Mouse (Mus musculus): ENCODE measurements at regions not wholly inside any gene's neighbourhood (a gene's known extent, or its start where the extent isn't known, plus 50 kb on each side); places are given as distances from the start of the nearest gene placed in this dataset.

- no peak overlapping the region for H3K27ac ChIP-seq
Observed at GRCm38 (mm10) chr10:25064701-25065362, 137.5 kb upstream of the Arg1 start.

DNA sequence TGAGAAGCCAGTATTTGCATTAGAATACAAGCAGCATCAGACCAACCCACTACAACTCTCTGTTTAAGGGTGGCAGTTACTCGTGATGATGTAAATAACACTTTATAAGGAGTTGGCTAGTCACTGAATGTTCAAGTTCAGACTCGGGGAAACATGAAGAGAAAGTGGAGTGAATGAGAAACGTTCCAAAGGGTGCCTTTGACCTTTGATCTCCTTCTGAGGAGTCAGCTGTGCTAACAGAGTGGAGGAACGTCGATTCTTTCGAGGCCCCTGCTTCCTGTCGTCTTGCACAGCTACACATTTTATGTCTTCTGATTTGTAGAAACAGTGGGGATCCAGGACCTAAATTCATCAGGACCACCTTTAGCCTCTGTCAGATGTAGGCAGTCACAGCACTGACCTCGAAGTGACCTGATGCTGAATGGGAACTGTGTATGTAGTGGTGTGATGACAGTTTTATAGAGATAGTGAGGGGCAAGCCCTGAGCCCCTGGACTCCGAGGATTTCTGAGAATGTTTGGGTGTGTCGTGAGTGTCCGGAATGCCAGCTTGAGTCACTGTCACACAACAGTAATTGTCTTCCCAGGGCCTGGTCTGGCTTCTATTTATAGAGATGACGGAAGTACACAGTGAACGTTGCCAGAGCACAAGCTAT, 134.2 kb upstream of the Arg1 start:
- no peaks in the 10 kb centered on the region for H3K4me1 ChIP-seq (replicated peaks)
- no peak overlapping the region for H3K27ac ChIP-seq
- H3K9me3 ChIP-seq, result no peaks in the 10 kb centered on the region
- no peak overlapping the region for H3K4me3 ChIP-seq (replicated peaks)
- 12% methylated on average over 13 of the region's 13 CpGs for WGBS
- H3K4me2 ChIP-seq (replicated peaks), result no peak overlapping the region
- no peaks in the 10 kb centered on the region for H3K27me3 ChIP-seq (replicated peaks)
- H3K36me3 ChIP-seq, result no peaks in the 10 kb centered on the region
- ATAC-seq, result peak; percentile 69
- no peak overlapping the region for H3K9ac ChIP-seq

More at GRCm38 (mm10) chr10:25064701-25065362, 137.5 kb upstream of the Arg1 start:
- 85% methylated on average over 6 of the region's 6 CpGs for WGBS
- no peak overlapping the region for H3K4me2 ChIP-seq (replicated peaks)
- no peaks in the 10 kb centered on the region for H3K27me3 ChIP-seq (replicated peaks)
- H3K36me3 ChIP-seq, result no peaks in the 10 kb centered on the region
- no peak for ATAC-seq
- no peaks in the 10 kb centered on the region; the same call in 1 of the 2 replicates for H3K4me1 ChIP-seq (replicated peaks)
- no peak overlapping the region for H3K9ac ChIP-seq
- no peaks in the 10 kb centered on the region for H3K9me3 ChIP-seq
- no peak overlapping the region for H3K4me3 ChIP-seq (replicated peaks)

GRCm38 (mm10) chr10:25058694-25059093, 131.4 kb upstream of the Arg1 start:
- Histone ChIP-seq H3K4me1 (replicated peaks) (no peaks in the 10 kb centered on the region), H3K36me3 (no peaks in the 10 kb centered on the region), H3K4me2 (replicated peaks) (no peak overlapping the region), H3K4me3 (replicated peaks) (no peak overlapping the region), H3K27ac (no peak overlapping the region), H3K9me3 (no peaks in the 10 kb centered on the region), H3K9ac (no peak overlapping the region), H3K27me3 (replicated peaks) (no peaks in the 10 kb centered on the region)
- 83% methylated on average over 11 of the region's 11 CpGs for WGBS
- ATAC-seq, result no peak

DNA sequence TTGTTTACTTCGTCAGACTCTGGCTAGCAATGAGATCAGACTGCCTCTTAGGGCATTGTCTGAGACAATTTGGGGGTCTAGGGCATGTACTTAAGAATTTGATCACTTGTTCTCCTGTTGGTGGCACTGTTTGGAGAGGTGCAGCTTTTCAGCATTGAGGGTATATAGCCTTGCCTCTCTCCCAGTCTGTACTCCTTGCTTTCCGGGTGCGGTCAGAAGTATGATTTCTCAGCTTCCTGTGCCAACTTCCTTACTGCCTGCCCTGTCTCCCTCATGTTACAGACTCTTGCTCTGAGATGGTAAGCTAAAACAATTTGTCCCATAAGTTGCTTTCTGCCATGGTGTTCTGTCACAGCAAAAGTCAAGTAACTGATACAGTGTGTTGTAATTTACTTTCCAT, 124.7 kb upstream of the Arg1 start:
- WGBS, result 69% methylated on average over 3 of the region's 3 CpGs
- ATAC-seq, result no peak
- no peak overlapping the region for H3K4me2 ChIP-seq (replicated peaks)

DNA sequence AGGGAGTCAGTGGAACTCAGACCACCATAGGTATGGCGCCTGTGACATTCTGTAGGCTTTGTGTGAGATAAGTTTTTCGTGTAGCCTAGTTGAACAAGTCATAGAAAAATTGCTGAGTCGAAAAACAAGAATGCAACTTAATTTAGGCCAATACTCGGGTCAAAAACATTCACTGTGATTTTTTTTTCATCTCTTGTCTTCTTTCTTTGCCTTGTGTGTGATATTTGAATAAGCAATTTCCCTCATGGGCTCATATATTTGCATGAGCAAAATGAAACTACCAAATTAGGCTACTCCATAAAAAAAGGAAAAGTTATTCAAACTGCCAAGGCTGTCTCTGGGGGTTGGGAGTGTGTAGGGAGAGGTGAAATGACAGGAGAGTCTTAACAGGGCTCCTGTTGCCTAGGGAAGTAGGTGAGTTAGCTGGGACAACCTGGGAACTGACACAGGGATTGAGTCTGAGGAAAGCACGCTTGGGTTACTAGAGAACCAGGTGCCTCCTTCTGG, 124.1 kb upstream of the Arg1 start:
- no peak overlapping the region for H3K4me3 ChIP-seq (replicated peaks)
- no peak overlapping the region for H3K27ac ChIP-seq
- WGBS, result 78% methylated on average over 5 of the region's 5 CpGs
- no peaks in the 10 kb centered on the region for H3K4me1 ChIP-seq (replicated peaks)
- H3K9me3 ChIP-seq, result no peaks in the 10 kb centered on the region
- H3K36me3 ChIP-seq, result no peaks in the 10 kb centered on the region
- no peaks in the 10 kb centered on the region for H3K27me3 ChIP-seq (replicated peaks)
- no peak for ATAC-seq
- H3K4me2 ChIP-seq (replicated peaks), result no peak overlapping the region
- H3K9ac ChIP-seq, result no peak overlapping the region

More for the DNA sequence above, 124.7 kb upstream of the Arg1 start:
- Histone ChIP-seq H3K36me3 (no peaks in the 10 kb centered on the region), H3K9ac (no peak overlapping the region), H3K4me3 (replicated peaks) (no peak overlapping the region), H3K27ac (no peak overlapping the region), H3K27me3 (replicated peaks) (no peaks in the 10 kb centered on the region), H3K9me3 (no peaks in the 10 kb centered on the region), H3K4me1 (replicated peaks) (no peaks in the 10 kb centered on the region)

DNA sequence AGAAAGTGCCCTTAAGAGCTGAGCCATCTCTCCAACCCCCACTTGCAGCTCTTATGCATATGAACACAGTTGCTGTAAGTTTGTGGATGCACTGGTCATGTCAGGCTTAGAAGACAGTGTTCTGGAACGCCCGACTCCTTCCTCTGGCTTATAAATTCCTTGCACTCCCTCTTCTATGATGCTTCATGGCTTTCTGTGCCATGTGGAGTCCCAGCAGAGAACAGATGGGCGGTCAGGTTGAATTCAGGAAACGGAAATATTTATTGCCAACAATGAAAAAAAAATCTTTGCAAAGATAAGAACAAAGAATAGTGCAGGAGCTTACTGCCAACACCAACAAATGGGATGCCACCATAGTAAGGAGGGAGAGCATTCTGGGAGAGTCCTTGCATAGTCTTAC, 113.9 kb upstream of the Arg1 start:
- H3K27me3 ChIP-seq (replicated peaks), result no peaks in the 10 kb centered on the region
- 79% methylated on average over 4 of the region's 4 CpGs for WGBS
- no peak overlapping the region for H3K27ac ChIP-seq
- no peaks in the 10 kb centered on the region for H3K9me3 ChIP-seq
- no peak overlapping the region for H3K4me3 ChIP-seq (replicated peaks)
- H3K4me2 ChIP-seq (replicated peaks), result no peak overlapping the region
- no peak for ATAC-seq
- H3K9ac ChIP-seq, result no peak overlapping the region
- no peaks in the 10 kb centered on the region for H3K4me1 ChIP-seq (replicated peaks)
- no peaks in the 10 kb centered on the region for H3K36me3 ChIP-seq

GRCm38 (mm10) chr10:25039926-25040325, 112.6 kb upstream of the Arg1 start:
- 92% methylated on average over 3 of the region's 3 CpGs for WGBS
- ATAC-seq, result no peak
- Histone ChIP-seq H3K4me2 (replicated peaks) (no peak overlapping the region), H3K27ac (no peak overlapping the region), H3K4me3 (replicated peaks) (no peak overlapping the region), H3K36me3 (no peaks in the 10 kb centered on the region), H3K4me1 (replicated peaks) (no peaks in the 10 kb centered on the region), H3K9me3 (no peaks in the 10 kb centered on the region), H3K27me3 (replicated peaks) (no peaks in the 10 kb centered on the region), H3K9ac (no peak overlapping the region)

DNA sequence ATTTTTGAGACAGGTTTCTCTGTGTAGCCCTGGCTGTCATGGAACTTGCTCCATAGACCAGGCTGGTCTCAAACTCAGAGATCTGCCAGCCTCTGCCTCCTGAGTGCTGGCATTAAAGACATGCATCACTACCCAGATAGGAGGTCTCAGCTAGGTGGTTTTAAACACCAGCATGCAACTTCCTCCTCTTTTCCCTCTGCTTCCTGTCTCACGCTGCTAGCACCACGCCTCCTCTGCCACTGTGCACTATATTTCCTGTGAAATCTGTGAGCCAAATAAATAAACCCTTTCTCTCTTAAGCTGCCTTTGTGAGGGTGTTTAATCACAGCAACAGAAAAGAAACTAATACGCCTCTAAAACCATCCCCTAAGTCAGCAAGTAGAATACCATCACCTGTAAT, 109.6 kb upstream of the Arg1 start:
- H3K4me1 ChIP-seq (replicated peaks), result no peaks in the 10 kb centered on the region

DNA sequence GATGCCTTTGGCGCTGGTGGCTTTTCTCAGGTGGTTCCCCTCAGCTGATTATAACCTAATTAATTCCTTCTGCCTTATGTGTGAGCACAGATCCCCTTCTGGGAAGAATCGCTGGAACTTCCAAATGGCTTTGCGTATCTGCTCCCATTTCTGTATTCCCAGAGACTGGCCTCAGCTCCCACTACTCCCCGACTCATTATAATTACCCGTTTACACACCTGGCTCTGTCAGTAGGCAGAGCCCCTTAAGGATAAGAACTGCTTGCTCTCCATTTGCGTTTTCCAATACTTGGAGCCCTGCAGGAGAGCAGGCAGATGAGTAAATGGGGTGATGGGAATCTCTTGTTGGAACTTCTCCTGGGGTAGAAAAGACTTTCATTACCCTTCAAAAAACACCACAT, 108.1 kb upstream of the Arg1 start:
- no peaks in the 10 kb centered on the region for H3K9me3 ChIP-seq
- ATAC-seq, result no peak
- 80% methylated on average over 6 of the region's 6 CpGs for WGBS
- H3K27ac ChIP-seq, result no peak overlapping the region
- H3K36me3 ChIP-seq, result no peaks in the 10 kb centered on the region
- H3K4me1 ChIP-seq (replicated peaks), result no peaks in the 10 kb centered on the region
- H3K9ac ChIP-seq, result no peak overlapping the region
- H3K4me2 ChIP-seq (replicated peaks), result no peak overlapping the region
- H3K27me3 ChIP-seq (replicated peaks), result no peaks in the 10 kb centered on the region
- no peak overlapping the region for H3K4me3 ChIP-seq (replicated peaks)

More for the DNA sequence above, 109.6 kb upstream of the Arg1 start:
- Histone ChIP-seq H3K9ac (no peak overlapping the region), H3K4me3 (replicated peaks) (no peak overlapping the region), H3K27ac (no peak overlapping the region), H3K36me3 (no peaks in the 10 kb centered on the region), H3K9me3 (no peaks in the 10 kb centered on the region), H3K4me2 (replicated peaks) (no peak overlapping the region), H3K27me3 (replicated peaks) (no peaks in the 10 kb centered on the region)
- 73% methylated on average over 3 of the region's 3 CpGs for WGBS
- ATAC-seq, result no peak

DNA sequence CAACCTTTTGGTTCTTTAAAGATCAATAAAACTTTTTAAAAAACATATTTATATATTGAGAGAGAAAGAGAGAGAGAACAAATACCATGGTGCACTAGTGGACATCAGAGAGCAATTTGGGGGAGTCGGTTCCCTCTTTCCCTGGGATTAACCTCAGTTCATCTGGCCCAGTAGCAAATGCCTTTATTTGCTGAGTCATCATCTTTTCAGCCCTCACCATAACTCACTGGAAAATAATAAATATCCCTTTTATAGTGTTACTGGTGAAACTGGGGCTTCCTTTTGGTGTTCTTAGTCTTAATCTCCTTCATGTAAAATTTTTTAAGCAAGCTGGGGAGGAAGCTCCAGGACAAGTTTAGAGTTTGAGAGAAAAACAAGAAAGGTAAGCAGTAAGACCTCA, 105.3 kb upstream of the Arg1 start:
- Histone ChIP-seq H3K27me3 (replicated peaks) (no peaks in the 10 kb centered on the region), H3K9me3 (no peaks in the 10 kb centered on the region), H3K4me2 (replicated peaks) (no peak overlapping the region), H3K4me1 (replicated peaks) (no peaks in the 10 kb centered on the region), H3K27ac (no peak overlapping the region), H3K9ac (no peak overlapping the region), H3K4me3 (replicated peaks) (no peak overlapping the region), H3K36me3 (no peaks in the 10 kb centered on the region)
- ATAC-seq, result no peak
- WGBS, result 81% methylated on average over 1 of the region's 1 CpGs

DNA sequence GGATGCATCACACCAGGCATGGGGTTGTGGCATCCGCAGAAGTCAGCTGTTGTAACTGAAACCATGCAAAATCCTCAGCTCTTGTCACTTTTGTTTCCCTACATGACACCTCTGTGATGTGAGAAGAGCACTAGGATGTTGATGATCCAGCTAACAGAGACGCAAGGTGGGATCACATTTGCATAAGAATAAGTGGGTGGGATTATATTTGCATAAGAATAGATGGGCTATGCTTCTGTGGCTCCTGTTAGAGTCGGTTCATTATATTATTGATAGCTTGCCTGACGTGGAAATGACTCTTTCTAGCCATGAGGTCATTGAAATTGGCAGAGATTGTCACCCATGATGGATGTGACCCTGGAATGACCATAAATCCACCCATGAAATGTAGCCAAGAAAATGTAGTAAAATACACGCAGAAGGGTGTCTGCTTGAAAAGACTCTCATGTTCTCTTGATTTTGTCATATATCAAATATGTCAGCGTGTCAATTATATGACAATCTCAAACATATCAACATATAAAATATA, 102.2 kb upstream of the Arg1 start:
- H3K36me3 ChIP-seq, result no peaks in the 10 kb centered on the region
- H3K4me1 ChIP-seq (replicated peaks), result no peaks in the 10 kb centered on the region
- no peaks in the 10 kb centered on the region for H3K27me3 ChIP-seq (replicated peaks)
- no peak overlapping the region for H3K4me3 ChIP-seq (replicated peaks)
- no peak overlapping the region for H3K9ac ChIP-seq
- no peak overlapping the region for H3K4me2 ChIP-seq (replicated peaks)
- no peak overlapping the region for H3K27ac ChIP-seq
- 59% methylated on average over 6 of the region's 6 CpGs for WGBS
- H3K9me3 ChIP-seq, result no peaks in the 10 kb centered on the region
- no peak for ATAC-seq

DNA sequence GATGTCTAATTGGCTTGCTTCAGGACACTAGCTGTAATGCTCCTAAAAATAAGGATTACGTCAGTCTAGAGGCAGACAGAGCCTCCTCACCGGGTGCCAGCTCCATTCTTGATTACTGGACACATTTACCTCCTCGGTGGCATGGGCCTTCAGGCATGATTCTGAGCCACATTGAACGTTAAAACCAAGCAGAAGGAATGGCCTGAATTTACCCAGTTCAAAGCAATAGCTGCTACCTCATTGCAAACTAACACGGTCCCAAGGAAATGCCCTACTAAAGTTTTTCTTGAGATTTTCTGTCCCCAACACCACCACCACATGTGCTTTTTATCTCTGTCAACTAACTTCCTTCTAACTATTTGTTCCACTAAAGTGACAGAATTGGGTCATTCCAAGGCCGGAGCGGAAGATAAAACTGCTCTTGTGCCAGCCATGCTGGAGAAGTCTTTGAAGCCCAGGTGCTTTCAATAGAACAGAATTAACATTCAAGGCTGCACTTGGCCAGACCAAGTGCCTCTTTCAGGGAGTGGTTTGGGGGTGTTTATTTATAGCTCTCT, 96.4 kb upstream of the Arg1 start:
- no peaks in the 10 kb centered on the region for H3K9me3 ChIP-seq
- H3K36me3 ChIP-seq, result no peaks in the 10 kb centered on the region
- H3K27me3 ChIP-seq (replicated peaks), result no peaks in the 10 kb centered on the region
- 77% methylated on average over 7 of the region's 7 CpGs for WGBS
- H3K27ac ChIP-seq, result no peak overlapping the region
- ATAC-seq, result no peak
- no peak overlapping the region for H3K9ac ChIP-seq
- H3K4me2 ChIP-seq (replicated peaks), result no peak overlapping the region
- no peaks in the 10 kb centered on the region for H3K4me1 ChIP-seq (replicated peaks)
- no peak overlapping the region for H3K4me3 ChIP-seq (replicated peaks)
